Mouse (Mus musculus) frontal cortex, adult 2 months (tissue): Measurements from ENCODE around the gene Sphk1. TPM values are rescaled to one million over a fixed set of nuclear protein-coding genes. Genes with fewer than 3 reads are reported as not detected.

ENCODE experiments used
- DNase-seq, 2 experiments: peaks; one replicate each; pipeline ENCODE4 v3.0.0; 2022; ENCODE audit warnings: low spot score in 1 of 2; ENCODE audit errors: extremely low spot score in 1 of 2
- polyA plus RNA-seq: library from polyadenylated mRNA; depleted of rRNA; stranded (reverse); fragments of >200 nt; gene quantifications from 2 replicates; pipeline ENCODE4 v1.2.3, GENCODE M21; 2012

The Sphk1 gene
- polyA plus RNA-seq, 1 experiment = 17.6 TPM

DNA sequence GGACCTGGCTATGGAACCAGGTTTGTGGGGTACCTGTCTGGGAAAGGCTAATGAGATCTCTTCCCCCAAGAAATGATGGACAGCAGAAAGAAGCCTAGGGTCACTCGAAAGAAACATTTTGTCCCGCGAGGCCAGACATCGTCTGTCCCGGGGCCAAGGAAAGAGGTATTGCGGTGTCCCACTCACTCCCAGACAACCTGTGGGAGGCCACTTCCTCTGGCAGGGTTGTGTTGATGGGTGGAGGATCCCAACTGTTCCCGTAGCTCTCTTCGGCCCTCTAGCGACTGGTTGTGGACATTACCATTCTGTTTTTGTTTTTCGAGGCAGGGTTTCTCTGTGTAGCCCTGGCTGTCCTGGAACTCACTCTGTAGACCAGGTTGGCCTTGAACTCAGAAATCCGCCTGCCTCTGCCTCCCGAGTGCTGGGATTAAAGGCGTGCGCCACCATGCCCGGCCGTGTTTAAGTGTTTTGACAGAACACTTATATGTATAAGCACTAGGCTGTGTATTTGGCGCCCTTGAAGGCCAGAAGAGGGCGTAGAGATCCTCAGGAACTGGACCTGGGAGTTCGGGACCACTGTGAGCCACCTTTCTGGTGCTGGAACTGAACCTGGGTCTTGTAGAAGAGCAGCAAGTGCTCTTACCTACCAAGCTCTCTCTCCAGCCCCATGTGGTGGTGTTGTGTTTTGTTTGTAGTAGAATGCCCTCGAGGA, 3.6 kb downstream of the Sphk1 start:
- peak in 1 of 2 experiments; percentile 84 for DNase-seq

DNA sequence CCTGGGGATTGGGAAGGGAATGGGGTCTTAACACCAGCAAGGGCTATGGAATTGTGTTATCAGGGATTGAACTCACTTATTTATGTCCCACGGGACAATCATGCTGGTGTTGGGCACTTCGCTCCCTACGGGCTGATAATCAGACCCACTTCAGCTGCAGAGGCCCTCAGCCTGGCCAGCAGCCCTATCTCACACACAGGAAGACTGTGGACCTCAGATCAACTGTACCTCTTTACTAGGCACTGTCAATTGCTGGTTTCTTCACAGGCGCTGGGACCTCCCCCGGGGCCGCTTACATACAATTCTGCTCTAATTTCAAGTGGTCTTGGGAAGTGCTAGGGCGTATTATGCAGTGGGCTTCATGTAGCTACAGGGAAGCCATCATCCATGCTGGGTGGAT, 6.0 kb downstream of the Sphk1 start:
- DNase-seq = no peak

DNA sequence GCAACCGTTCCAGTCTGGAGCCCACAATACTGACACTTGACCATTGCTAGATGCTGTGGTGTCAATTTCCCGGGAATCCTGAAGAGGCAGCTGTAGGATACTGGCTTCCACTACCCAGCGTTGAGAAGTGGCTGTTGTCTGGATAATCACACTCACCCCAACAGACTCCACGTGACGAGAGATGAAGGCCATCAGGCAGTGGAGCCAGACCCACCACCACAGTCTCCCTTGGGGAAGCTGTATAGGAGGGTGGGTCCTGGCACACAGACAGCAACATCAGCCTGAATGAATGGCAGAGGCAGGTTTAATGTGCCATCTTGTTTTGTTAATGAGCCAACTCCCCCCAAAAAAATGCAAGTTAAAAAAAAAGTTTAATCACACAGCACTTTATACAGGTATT, 6.7 kb downstream of the Sphk1 start:
- no peak for DNase-seq

DNA sequence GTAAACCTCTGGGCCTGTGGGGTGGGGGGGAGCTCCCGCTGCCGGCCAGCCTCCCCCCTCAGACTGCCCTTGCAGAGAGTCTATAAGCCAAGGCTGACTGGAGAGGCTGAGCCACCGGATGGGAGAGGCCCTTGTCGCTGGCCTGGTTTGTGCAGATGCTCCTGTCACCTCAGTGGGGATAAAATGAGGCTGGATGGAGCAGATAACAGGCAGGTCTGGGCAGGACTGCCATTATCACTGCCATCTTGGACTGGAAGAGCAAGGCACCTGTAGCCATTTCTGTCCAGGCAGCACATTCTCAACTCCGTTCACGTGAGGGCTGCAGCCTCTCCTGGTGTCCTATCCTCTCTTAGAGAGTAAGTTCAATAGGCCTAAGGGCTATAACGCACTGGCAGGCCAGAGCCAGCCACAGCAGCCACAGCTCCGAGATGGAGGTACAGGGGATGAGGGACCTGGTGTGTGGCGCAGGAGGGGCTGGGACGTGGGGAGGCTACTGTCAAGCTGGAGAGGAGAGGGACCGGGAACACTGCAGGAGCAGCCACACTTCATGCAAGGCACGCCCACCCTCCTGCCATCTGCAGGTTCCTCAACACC, 7.5 kb downstream of the Sphk1 start:
- no peak for DNase-seq

DNA sequence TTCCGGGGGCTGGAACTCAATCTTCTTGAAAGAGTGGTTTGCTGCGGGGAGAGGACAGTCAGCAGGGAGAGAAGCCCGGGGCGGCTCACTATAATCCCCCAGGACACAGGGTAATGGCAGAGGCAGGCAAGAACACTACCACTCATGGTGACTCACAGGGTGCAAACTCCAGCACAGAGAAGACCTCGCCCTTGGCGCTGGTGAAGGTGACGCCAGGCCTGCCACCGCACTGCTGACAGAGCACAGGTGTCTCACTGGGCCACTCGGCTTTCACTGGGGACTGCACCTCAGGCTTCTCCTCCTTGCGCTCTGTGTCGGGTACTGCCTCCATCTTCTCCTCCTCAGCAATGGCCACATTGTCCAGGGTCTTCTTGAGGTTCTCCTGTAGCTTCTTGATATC, 10.5 kb downstream of the Sphk1 start:
- no peak for DNase-seq

GRCm38 (mm10) chr11:116543110-116543509, 12.4 kb downstream of the Sphk1 start:
- peak in 1 of 2 experiments; percentile 65 for DNase-seq

DNA sequence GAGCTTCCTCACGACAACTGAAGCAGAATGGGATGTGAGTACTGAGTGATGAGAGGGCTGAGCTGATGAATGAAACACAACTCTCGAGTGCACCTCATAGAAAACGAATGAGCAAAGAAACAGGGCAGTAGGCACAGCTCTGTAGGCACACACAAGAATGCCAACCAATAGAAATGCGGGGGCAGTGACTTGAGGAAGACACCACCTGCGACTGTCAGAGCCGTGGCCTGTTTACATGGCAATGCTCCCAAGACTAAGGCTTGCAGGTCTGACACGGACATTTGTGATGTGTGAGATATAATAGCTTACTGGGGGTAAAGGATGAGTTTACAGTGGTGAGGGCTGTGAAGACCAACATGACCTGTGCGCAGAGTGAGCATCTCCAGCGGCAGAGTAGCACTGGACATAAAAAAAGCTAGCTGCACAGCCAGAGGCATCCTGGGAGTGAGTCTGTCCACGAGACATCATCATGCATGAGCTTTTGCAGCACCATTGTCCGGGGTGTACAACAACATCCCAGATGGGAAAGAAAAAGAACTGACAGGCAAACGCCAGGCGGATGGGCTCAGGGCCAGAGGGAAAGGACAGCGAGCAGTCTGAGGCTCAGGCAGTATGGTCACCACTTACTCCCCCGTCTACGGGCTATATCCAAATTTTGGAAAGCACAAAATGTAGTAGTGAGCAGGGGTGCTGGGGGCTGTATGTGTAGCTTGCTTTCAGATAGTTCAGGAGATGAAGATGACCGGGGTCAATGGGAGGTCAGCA, 16.8 kb downstream of the Sphk1 start:
- no peak for DNase-seq

DNA sequence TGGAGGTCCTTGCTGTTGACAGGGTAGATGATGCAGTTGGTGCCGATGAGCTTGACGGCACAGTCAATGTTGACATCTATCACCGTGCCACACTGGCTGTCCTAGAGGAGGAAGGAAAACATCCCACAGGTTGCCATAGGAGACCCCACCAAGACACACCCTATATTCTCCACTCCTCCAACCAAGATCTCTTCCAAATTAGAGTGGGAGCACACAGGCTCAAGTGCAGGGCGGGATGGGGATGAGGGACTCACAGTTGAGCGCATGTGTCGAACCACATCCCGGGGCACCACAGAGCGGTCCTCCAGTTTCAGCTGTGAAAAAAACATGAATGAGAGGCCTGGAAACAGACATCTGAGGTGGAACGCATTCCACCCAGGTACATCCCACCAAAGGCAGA, 18.1 kb downstream of the Sphk1 start:
- no peak for DNase-seq

GRCm38 (mm10) chr11:116549273-116550038, 18.7 kb downstream of the Sphk1 start:
- DNase-seq = no peak

- DNase-seq = no peak
Measured at GRCm38 (mm10) chr11:116550748-116551147, 20.0 kb downstream of the Sphk1 start.

GRCm38 (mm10) chr11:116552194-116552593, 21.5 kb downstream of the Sphk1 start:
- no peak for DNase-seq

- peak in 1 of 2 experiments; percentile 63 for DNase-seq
Measured at GRCm38 (mm10) chr11:116554171-116554878, 23.6 kb downstream of the Sphk1 start.

DNA sequence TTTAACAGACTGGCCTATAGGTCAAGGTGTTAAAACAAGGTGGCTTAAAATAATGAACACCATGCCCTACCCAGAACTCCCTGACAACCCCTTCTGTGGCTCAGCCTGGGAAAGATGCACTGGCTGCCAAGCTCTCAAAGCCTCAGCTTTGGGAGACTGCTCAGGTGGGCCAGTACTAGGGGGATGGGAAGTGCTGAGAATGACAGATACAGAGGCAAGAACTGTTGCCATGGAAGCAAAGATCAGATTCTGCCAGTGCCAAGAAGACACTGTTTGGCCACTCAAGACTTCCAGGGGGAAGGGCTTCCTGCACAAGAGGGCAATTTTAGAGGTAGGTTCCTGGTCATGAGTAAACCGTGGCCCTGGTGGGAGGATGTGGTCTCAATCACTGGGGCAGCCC, 24.8 kb downstream of the Sphk1 start:
- no peak for DNase-seq

- DNase-seq = no peak
Measured at GRCm38 (mm10) chr11:116556308-116556707, 25.6 kb downstream of the Sphk1 start.

GRCm38 (mm10) chr11:116565283-116566041, 34.7 kb downstream of the Sphk1 start:
- DNase-seq = no peak

- DNase-seq = no peak
Measured at GRCm38 (mm10) chr11:116567531-116567930, 36.8 kb downstream of the Sphk1 start.

- no peak for DNase-seq
Measured at GRCm38 (mm10) chr11:116570821-116571220, 40.1 kb downstream of the Sphk1 start.

GRCm38 (mm10) chr11:116571767-116572679, 41.3 kb downstream of the Sphk1 start:
- DNase-seq = no peak
